Mouse (Mus musculus): ENCODE measurements at regions not wholly inside any gene's neighbourhood (a gene's known extent, or its start where the extent isn't known, plus 50 kb on each side); places are given as distances from the start of the nearest gene placed in this dataset.

DNA sequence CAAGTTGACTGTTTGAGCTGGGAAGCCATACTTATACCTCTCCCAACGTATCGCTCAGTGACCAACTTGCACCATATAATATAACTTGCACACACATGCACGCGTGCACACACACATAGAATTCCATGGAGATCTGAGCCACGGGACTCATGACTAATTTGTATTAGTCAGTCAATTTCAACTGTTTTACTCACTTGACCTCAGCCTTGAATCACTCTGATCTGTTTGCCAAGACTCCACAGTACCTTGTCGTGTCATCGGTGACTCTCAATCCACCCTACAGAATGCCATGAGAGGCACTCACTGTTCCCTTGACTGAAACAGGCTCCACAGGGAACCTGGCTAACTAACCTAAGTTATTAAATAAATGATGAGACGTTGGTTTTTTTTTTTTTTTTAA, 215.6 kb downstream of the Dok5 start:
- Histone ChIP-seq H3K9me3 (replicated peaks; ENCODE audit: low read length) (peaks cover 71% of the 10 kb centered on the region), H3K36me3 (replicated peaks in 1 of 2; ENCODE audit: control insufficient read depth in 1 of 2, insufficient read depth in 1 of 2, low read length in 1 of 2) (no peaks in the 10 kb centered on the region), H3K27me3 (replicated peaks) (no peaks in the 10 kb centered on the region), H3K9ac (ENCODE audit: insufficient read depth, low read depth) (no peak overlapping the region), H3K4me3 (replicated peaks in 1 of 3; ENCODE audit: low read depth in 2 of 3, low read length in 2 of 3, poor library complexity in 1 of 3) (no peak overlapping the region), H3K27ac (ENCODE audit: insufficient read depth, low read depth) (no peak overlapping the region), H3K79me2 (replicated peaks; ENCODE audit: control insufficient read depth, extremely low read depth, insufficient read depth, poor library complexity, severe bottlenecking) (no peaks in the 10 kb centered on the region), H3K4me1 (ENCODE audit: control insufficient read depth in 1 of 2, insufficient read depth in 2 of 2) (no peaks in the 10 kb centered on the region), H3K4me2 (ENCODE audit: insufficient read depth, low read depth, poor library complexity, severe bottlenecking) (no peak overlapping the region)
- no peak for TF ChIP-seq JUN (IDR thresholded peaks at IDR 0.05; ENCODE audit: insufficient read depth, low read depth, low read length)
- TF ChIP-seq PAX5 (IDR thresholded peaks at IDR 0.05; ENCODE audit: low read length) = no peak
- no peak for TF ChIP-seq MYC (IDR thresholded peaks at IDR 0.05; ENCODE audit: low read depth, low read length)
- TF ChIP-seq IRF4 (IDR thresholded peaks at IDR 0.05; ENCODE audit: low read depth, low read length) = no peak
- no peak for TF ChIP-seq BHLHE40 (IDR thresholded peaks at IDR 0.05; ENCODE audit: low read depth, low read length)
- no peak for TF ChIP-seq TBP (conservative IDR thresholded peaks at IDR 0.05; ENCODE audit: low read depth, low read length)
- no peak for TF ChIP-seq ZC3H11A (IDR thresholded peaks at IDR 0.05; ENCODE audit: low read depth, low read length)
- no peak for TF ChIP-seq CHD1 (IDR thresholded peaks at IDR 0.05; ENCODE audit: low read depth, low read length)
- no peak for TF ChIP-seq ZNF384 (IDR thresholded peaks at IDR 0.05; ENCODE audit: low read depth, low read length)
- no peak for TF ChIP-seq NELFE (IDR thresholded peaks at IDR 0.05; ENCODE audit: low read depth, low read length)
- no peak for TF ChIP-seq MXI1 (IDR thresholded peaks at IDR 0.05; ENCODE audit: low read depth, low read length)
- TF ChIP-seq MAX (IDR thresholded peaks at IDR 0.05; ENCODE audit: low read length) = no peak
- no peak for TF ChIP-seq TCF12 (IDR thresholded peaks at IDR 0.05; ENCODE audit: low read depth, low read length)
- TF ChIP-seq ELF1 (IDR thresholded peaks at IDR 0.05; ENCODE audit: low read depth, low read length) = no peak
- TF ChIP-seq HCFC1 (IDR thresholded peaks at IDR 0.05; ENCODE audit: low read depth, low read length) = no peak
- TF ChIP-seq E2F4 (IDR thresholded peaks at IDR 0.05; ENCODE audit: insufficient replicate concordance, low read depth, low read length) = no peak
- no peak for TF ChIP-seq SIN3A (IDR thresholded peaks at IDR 0.05; ENCODE audit: low read length)
- TF ChIP-seq SMC3 (IDR thresholded peaks at IDR 0.05; ENCODE audit: low read depth, low read length) = no peak
- DNase-seq (ENCODE audit: extremely low read depth) = no peak
- dilution Hi-C loops (cut with MboI; ENCODE audit: extremely low pct_ligation_motif_present, extremely low pct_unique_long_range_greater_than_20kb, low sequenced_read_pairs) = no loop called here
- in situ Hi-C loops (cut with MboI; ENCODE audit: low pct_ligation_motif_present, low pct_unique_long_range_greater_than_20kb, low sequenced_read_pairs) = no loop called here

- no peaks in the 10 kb centered on the region for H3K79me2 ChIP-seq (replicated peaks; ENCODE audit: control insufficient read depth, extremely low read depth, insufficient read depth, poor library complexity, severe bottlenecking)
Observed at GRCm38 (mm10) chr2:170954626-170955025, 223.0 kb downstream of the Dok5 start.

More at GRCm38 (mm10) chr2:170954626-170955025, 223.0 kb downstream of the Dok5 start:
- no peak for DNase-seq (ENCODE audit: extremely low read depth)
- no peak overlapping the region for H3K4me3 ChIP-seq (replicated peaks in 1 of 3; ENCODE audit: low read depth in 2 of 3, low read length in 2 of 3, poor library complexity in 1 of 3)
- no peak overlapping the region for H3K27ac ChIP-seq (ENCODE audit: insufficient read depth, low read depth)
- H3K4me1 ChIP-seq (ENCODE audit: control insufficient read depth in 1 of 2, insufficient read depth in 2 of 2) = no peaks in the 10 kb centered on the region
- peaks cover 56% of the 10 kb centered on the region for H3K9me3 ChIP-seq (replicated peaks; ENCODE audit: low read length)
- H3K27me3 ChIP-seq (replicated peaks) = no peaks in the 10 kb centered on the region
- no peak for TF ChIP-seq SMC3 (IDR thresholded peaks at IDR 0.05; ENCODE audit: low read depth, low read length)
- no peak for TF ChIP-seq POLR2A (IDR thresholded peaks at IDR 0.05; ENCODE audit: low read depth, low read length)
- no peak for TF ChIP-seq CTCF (conservative IDR thresholded peaks at IDR 0.05 in 1 of 2, IDR thresholded peaks at IDR 0.05 in 1 of 2; ENCODE audit: low read depth in 2 of 2, low read length in 2 of 2)
- TF ChIP-seq MAX (IDR thresholded peaks at IDR 0.05; ENCODE audit: low read length) = no peak
- TF ChIP-seq GABPA (IDR thresholded peaks at IDR 0.05; ENCODE audit: insufficient replicate concordance, low read depth, low read length) = no peak
- TF ChIP-seq ZC3H11A (IDR thresholded peaks at IDR 0.05; ENCODE audit: low read depth, low read length) = no peak
- no peak for TF ChIP-seq RCOR1 (conservative IDR thresholded peaks at IDR 0.05; ENCODE audit: low read depth, low read length)
- TF ChIP-seq JUND (conservative IDR thresholded peaks at IDR 0.05; ENCODE audit: low read depth, low read length) = no peak
- no peak for TF ChIP-seq EP300 (IDR thresholded peaks at IDR 0.05; ENCODE audit: low read length)
- no peak for TF ChIP-seq RAD21 (IDR thresholded peaks at IDR 0.05; ENCODE audit: low read depth, low read length)
- TF ChIP-seq TCF12 (IDR thresholded peaks at IDR 0.05; ENCODE audit: low read depth, low read length) = no peak
- no peak for TF ChIP-seq SIN3A (IDR thresholded peaks at IDR 0.05; ENCODE audit: low read length)
- no peak overlapping the region for H3K4me2 ChIP-seq (ENCODE audit: insufficient read depth, low read depth, poor library complexity, severe bottlenecking)
- in situ Hi-C loops (cut with MboI; ENCODE audit: low pct_ligation_motif_present, low pct_unique_long_range_greater_than_20kb, low sequenced_read_pairs) (no loop called here), dilution Hi-C loops (cut with MboI; ENCODE audit: extremely low pct_ligation_motif_present, extremely low pct_unique_long_range_greater_than_20kb, low sequenced_read_pairs) (no loop called here)
- H3K36me3 ChIP-seq (replicated peaks in 1 of 2; ENCODE audit: control insufficient read depth in 1 of 2, insufficient read depth in 1 of 2, low read length in 1 of 2) = no peaks in the 10 kb centered on the region
- H3K9ac ChIP-seq (ENCODE audit: insufficient read depth, low read depth) = no peak overlapping the region

Measured in CH12.LX (cell line).